Mouse (Mus musculus) erythroblast, adult 5-6 weeks (primary cell): ENCODE data around the gene Gm7534. TPM values are rescaled to one million over a fixed set of nuclear protein-coding genes. Genes with fewer than 3 reads are reported as not detected.
A peak's percentile ranks its signal among the peaks of the same experiment; 100 is the strongest.

Source experiments
- ATAC-seq: replicated peaks from 2 replicates; pipeline ENCODE4 v1.8.0; 2016; ENCODE audit warnings: moderate number of reproducible peaks, mild to moderate bottlenecking, moderate TSS enrichment, inconsistent platforms; ENCODE audit not compliant: poor library complexity, low FRiP score, severe bottlenecking
- total RNA-seq, 2 experiments: library from RNA; stranded (forward) in 1 of 2; stranded (reverse) in 1 of 2; fragments of 150-400 nt in 1 of 2; fragments of 200-764, 138-1000 nt in 1 of 2; gene quantifications; 2 replicates each; pipeline versions ENCODE4 v1.2.3 to v1.2.4; 2015 to 2017; ENCODE audit warnings: low replicate concordance in 2 of 2

The Gm7534 gene
- total RNA-seq (2015; ENCODE audit: low replicate concordance): not detected in 2 replicates
- not detected in 2 replicates for total RNA-seq (2017; ENCODE audit: low replicate concordance)

- no peak for ATAC-seq
Measured at GRCm38 (mm10) chr4:134202904-134203303, at the start of gene Gm7534. Gene Gm7534, minus strand, starts transcription at chr4:134203004.

DNA sequence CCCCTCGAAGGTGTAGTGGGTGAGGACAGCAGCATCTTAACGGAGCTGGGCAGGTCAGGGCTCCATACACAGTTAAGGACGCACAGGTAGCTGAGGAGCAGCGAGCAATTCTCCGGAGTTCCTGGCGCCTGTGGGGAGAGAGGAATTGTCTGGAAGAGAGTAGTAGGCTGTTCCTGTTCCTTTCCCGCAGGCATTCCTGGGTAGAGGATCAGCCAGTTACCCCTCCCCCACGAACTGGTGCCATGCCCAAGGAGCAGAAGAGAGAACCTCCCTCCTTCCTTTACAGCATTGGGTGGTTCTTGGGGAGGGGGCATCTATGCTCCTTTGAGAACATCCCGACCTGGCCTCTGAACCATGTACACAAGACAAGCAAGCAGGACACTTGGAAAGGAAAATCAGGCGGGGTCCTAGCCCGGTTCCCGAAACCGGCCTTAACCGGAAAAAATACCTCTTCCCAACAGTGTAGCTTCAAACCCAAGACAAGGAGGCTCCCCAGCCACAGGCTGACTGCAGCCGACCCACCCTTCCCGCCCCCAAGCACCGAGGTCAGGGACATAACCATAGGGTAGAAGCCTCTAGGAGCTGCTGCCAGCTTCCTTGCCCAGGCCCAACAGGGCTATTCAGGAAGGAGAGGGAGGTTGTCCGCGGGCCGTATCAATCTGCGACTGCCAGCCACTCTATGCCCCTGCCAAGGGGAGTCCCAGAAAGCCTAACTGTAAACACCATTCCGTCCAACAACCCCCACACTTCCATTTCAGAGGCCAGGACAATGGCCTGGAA is 49.5 kb upstream of the Gm7534 start:
- no peak for ATAC-seq

- no peak for ATAC-seq
Measured at GRCm38 (mm10) chr4:134251241-134252130, 48.7 kb upstream of the Gm7534 start.

- no peak for ATAC-seq
Measured at GRCm38 (mm10) chr4:134250930-134251240, 48.1 kb upstream of the Gm7534 start.

GRCm38 (mm10) chr4:134250116-134250929 is 47.5 kb upstream of the Gm7534 start:
- ATAC-seq: no peak

GRCm38 (mm10) chr4:134249651-134250050 is 46.8 kb upstream of the Gm7534 start:
- ATAC-seq: 0 out of 2 replicates have a peak, but pooled peaks have one; percentile 38

DNA sequence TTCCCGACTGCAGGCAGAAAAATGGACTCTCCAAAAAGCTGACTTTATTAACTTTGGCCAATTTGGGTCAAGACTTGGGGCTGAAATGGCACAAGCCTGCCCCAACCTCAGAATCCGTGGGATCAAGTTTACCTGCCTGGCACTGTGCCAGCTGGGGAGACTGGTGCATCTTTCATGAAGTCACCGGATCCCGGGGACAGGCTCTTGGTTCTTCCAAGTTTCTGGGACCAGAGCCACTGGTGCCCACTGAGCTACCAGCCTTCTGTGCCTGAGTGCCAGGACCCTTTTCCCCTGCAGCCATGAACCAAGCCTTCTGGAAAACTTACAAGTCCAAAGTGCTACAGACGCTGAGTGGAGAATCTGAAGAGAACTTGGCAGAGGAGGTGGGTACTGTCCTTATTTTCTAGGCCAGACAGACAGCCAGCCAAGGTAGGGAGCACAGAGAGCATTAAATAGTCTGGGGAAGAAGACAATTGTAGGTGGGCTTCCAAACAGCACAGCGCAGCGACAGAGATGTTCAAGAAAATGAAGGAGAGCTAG is 44.0 kb upstream of the Gm7534 start, which contains the start of gene Gm30191:
Gene Gm30191, plus strand, starts transcription at position 217 of the 540 bp plus-strand sequence.
- no peak for ATAC-seq

DNA sequence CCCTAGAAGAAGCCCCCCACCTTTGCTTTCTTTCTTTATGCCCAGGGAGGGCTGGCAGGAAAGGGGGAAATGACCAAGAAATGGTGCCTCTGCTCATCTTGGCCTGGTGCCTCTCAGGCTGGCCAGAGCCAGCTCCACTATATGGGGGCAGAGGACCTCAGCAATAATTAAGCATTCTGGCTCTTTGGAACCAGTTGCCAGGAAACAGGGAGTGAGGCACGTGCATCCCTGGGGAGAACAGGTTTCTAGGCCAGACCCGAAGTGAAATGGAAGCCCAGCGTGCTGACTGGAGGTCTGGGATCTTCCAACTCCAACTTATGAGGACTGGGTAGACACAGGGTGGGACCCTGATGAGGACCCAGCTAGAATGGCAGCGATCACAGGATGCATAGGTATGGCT is 43.5 kb upstream of the Gm7534 start:
- ATAC-seq: no peak

GRCm38 (mm10) chr4:134245148-134245843 is 42.5 kb upstream of the Gm7534 start, which contains the start of gene Zfp593:
Gene Zfp593, minus strand, starts transcription at chr4:134245592.
- ATAC-seq: peak; percentile 85

DNA sequence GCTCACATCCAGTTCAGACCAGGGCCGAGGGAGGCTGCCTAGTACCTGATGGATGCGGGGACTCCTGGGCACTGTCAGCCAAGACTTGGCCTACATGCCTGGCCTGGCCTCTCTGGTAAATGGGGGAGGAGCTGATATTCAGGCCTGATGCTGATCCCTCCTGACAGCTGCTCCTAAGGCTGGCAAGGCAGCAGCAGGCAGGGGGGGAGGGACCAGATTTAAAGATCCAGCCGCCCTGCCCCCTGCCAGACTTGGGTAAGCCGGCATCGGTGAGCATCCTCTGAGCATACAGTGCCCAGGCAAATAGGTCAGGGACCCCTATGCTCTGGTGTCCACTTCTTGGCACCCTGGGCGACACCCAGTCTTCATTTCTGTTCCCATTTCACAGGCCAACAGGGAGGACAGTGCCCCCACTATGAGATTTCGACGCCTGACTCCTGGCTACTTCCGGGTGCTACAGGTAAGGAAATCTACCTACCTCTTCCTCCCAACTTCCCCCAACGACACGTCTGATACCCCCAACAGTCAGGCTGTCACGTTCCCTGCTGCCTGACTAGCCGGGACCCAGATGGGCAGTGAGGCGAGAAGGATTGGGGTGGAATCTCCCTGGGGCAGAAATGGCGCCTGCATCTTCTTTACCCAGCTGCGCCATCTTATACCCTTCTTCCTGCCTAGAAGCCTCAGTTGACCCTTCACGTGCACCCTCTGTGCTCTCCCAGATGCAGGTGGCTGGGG is 40.9 kb upstream of the Gm7534 start, which contains the start of gene E130218I03Rik:
Gene E130218I03Rik, plus strand, starts transcription at position 147 of the 735 bp plus-strand sequence.
- ATAC-seq: no peak

GRCm38 (mm10) chr4:134238686-134239085 is 35.9 kb upstream of the Gm7534 start:
- no peak for ATAC-seq

GRCm38 (mm10) chr4:134238279-134238651 is 35.5 kb upstream of the Gm7534 start, which contains the start of gene Cnksr1:
Gene Cnksr1, minus strand, starts transcription at chr4:134238399.
- ATAC-seq: no peak

GRCm38 (mm10) chr4:134237582-134238278 is 34.9 kb upstream of the Gm7534 start:
- ATAC-seq: no peak

DNA sequence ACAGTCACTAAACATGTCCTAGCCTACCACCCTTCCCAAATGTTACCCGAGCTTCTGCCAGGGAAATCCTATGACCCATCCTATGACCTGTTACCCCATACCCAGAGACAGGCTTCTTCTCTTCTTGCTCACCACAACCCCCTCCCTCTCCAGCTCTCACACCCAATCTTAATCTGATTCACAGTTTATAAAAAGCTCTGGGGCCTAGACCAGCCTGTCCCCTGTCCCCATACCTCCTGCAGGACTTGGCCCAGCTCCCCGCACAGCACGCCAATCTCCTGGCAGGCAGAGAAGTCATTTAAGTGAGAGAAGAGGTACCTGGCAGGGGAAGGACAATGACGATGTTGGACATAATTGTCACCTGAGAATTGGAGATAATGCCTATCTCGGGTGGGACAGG is 32.1 kb upstream of the Gm7534 start:
- no peak for ATAC-seq

DNA sequence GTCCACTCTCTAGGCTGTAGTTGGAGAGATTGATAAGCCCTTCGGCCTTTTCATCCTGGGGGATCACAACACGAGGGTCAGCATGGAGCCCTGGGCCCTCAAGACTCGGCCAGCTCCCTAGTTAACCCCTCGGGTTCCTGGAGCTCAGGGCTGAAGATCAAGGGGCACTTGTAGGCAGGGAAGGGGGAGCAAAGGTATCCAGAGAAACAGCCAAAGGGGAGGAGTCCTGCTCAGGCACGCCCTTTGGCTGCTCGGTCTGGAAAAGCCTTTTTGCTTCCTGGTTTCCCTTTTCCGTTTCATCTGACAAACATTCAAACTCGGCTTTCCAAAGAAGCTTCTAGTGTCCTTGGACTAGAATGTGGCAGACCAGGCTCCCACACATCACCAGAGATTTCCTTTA is 27.6 kb upstream of the Gm7534 start:
- ATAC-seq: no peak

- ATAC-seq: no peak
Measured at GRCm38 (mm10) chr4:134227194-134227593, 24.4 kb upstream of the Gm7534 start, which contains the start of gene Catsper4. Gene Catsper4, minus strand, starts transcription at chr4:134227383.

DNA sequence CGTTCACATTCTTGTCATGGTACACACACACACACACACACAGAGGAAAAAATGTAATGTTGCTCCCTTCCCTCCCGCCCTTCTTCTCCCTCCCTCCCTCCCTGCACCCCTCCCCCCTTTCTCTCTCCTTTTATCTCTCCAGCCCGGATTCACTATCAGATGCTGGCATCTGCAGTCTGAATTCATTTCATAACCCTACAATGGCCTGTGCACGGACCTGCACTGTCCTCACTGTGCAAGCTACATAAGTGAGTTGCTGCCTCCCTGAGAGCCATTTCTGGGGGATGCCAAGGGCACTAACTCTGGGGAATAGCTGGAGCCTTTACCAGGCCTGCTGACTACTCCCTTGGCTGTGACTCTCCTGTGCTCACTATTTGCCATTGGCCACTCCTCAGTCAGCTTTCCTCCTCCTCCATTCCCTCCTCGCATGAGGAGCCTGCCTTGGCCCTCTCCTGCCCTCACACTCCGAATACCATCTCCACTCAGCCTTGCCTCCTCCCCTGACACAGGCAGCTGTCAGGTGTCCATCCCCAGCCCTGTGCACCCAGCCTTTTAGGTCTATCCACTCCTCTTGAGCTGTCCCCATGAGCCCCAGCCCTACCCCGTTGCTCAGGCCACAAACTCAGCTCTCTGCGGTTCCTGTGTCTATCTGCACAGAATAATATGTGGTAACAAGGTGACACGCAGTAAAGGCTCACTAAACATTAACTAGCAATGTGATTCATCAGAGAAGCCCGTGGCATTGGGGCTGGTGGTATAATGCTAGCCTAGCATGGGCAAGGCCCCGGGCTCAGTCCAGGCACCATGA is 20.2 kb upstream of the Gm7534 start:
- ATAC-seq: no peak
